Mouse (Mus musculus) liver, embryonic 16.5 days (tissue): Measurements from ENCODE around the gene Vmn2r81. TPM values are rescaled to one million over a fixed set of nuclear protein-coding genes. Genes with fewer than 3 reads are reported as not detected.
"Not testable (repeated sequence)": the region's sequence is repeated elsewhere in the genome, so short reads cannot be mapped to it uniquely, and the experiment has no call there.

Experiments used
- ATAC-seq: fragments of 200-750 bp; cut with Nextera tagmentation; 2 replicates; pipeline ENCODE4 v1.8.0; 2017; ENCODE audit warnings: low read depth, mild to moderate bottlenecking, moderate number of reproducible peaks, moderate library complexity
- H3K27ac ChIP-seq: fragments of 300-500 bp; sonication (generic); 2 replicates; pipeline ENCODE4 v1.5.1; 2014; ENCODE audit warnings: mild to moderate bottlenecking, low read length
- H3K27me3 ChIP-seq: fragments of 300-500 bp; sonication (generic); 2 replicates; pipeline ENCODE4 v1.6.1; 2014; ENCODE audit warnings: low read depth, low read length, mixed read lengths; ENCODE audit not compliant: control insufficient read depth, insufficient read depth
- H3K36me3 ChIP-seq: fragments of 300-500 bp; sonication (generic); 2 replicates; pipeline ENCODE4 v1.6.1; 2014; ENCODE audit warnings: mild to moderate bottlenecking; ENCODE audit not compliant: control insufficient read depth, insufficient read depth
- H3K4me1 ChIP-seq: fragments of 300-500 bp; sonication (generic); 2 replicates; pipeline ENCODE4 v1.6.1; 2014; ENCODE audit warnings: low read depth, low read length, mixed read lengths; ENCODE audit not compliant: control insufficient read depth
- H3K4me2 ChIP-seq: fragments of 300-500 bp; sonication (generic); 2 replicates; pipeline ENCODE4 v1.6.1; 2014; ENCODE audit warnings: low read depth, low read length, mixed read lengths
- H3K4me3 ChIP-seq: fragments of 300-500 bp; sonication (generic); 2 replicates; pipeline ENCODE4 v1.5.1; 2014; ENCODE audit warnings: low read depth, mild to moderate bottlenecking, low read length
- H3K9ac ChIP-seq: fragments of 300-500 bp; sonication (generic); 2 replicates; pipeline ENCODE4 v1.6.1; 2014; ENCODE audit warnings: low read depth, low read length
- H3K9me3 ChIP-seq: fragments of 300-500 bp; sonication (generic); replicated peaks from 2 replicates; pipeline ENCODE4 v1.6.1; 2016; ENCODE audit warnings: low read length; ENCODE audit not compliant: control insufficient read depth
- WGBS: fragments of 180-500 bp; shearing (Covaris S2); extraction: QIAGEN DNeasy Blood & Tissue Kit; methylation state at CpG from one replicate; pipeline ENCODE4 v1.1.7; 2014; ENCODE audit not compliant: insufficient replicate concordance; 5-methylcytosine and 5-hydroxymethylcytosine counted together
- polyA plus RNA-seq: library from polyadenylated mRNA; unstranded; fragments of >200 nt; fragmentation: Nextera tagmentation; extraction: Ambion mirVana; gene quantifications from 2 replicates; pipeline ENCODE4 v1.2.1, GENCODE M21; 2015

Gene Vmn2r81
- not detected in 2 replicates for polyA plus RNA-seq

GRCm38 (mm10) chr10:79247392-79247791 is at the start of gene Vmn2r81:
TSS of gene Vmn2r81 (plus strand) at chr10:79247692.
- H3K9ac ChIP-seq, H3K27me3 ChIP-seq, H3K9me3 ChIP-seq, ATAC-seq, H3K27ac ChIP-seq, H3K4me1 ChIP-seq, H3K4me3 ChIP-seq, H3K4me2 ChIP-seq, H3K36me3 ChIP-seq: not testable (repeated sequence)
- 39% methylated on average over 3 of the region's 3 CpGs for WGBS

- H3K27me3 ChIP-seq, ATAC-seq, H3K9me3 ChIP-seq, H3K4me1 ChIP-seq, H3K4me2 ChIP-seq, H3K4me3 ChIP-seq, H3K9ac ChIP-seq, H3K27ac ChIP-seq, H3K36me3 ChIP-seq: not testable (repeated sequence)
- 39% methylated on average over 1 of the region's 1 CpGs for WGBS
These were observed 47.5 kb upstream of the Vmn2r81 start for GRCm38 (mm10) chr10:79199973-79200372.

GRCm38 (mm10) chr10:79220432-79220831 is 27.1 kb upstream of the Vmn2r81 start:
- no peaks in the 10 kb centered on the region for H3K27me3 ChIP-seq
- H3K9ac ChIP-seq: no peak overlapping the region
- ATAC-seq: no peak
- no peak overlapping the region for H3K27ac ChIP-seq
- H3K9me3 ChIP-seq: no peaks in the 10 kb centered on the region
- H3K4me2 ChIP-seq: no peak overlapping the region
- H3K4me1 ChIP-seq: no peaks in the 10 kb centered on the region
- H3K36me3 ChIP-seq: no peaks in the 10 kb centered on the region
- H3K4me3 ChIP-seq: no peak overlapping the region

GRCm38 (mm10) chr10:79221606-79222005 is 25.9 kb upstream of the Vmn2r81 start:
- H3K36me3 ChIP-seq: no peaks in the 10 kb centered on the region
- H3K27ac ChIP-seq: no peak overlapping the region
- no peaks in the 10 kb centered on the region for H3K4me1 ChIP-seq
- ATAC-seq: no peak
- H3K9me3 ChIP-seq: no peaks in the 10 kb centered on the region
- H3K9ac ChIP-seq: no peak overlapping the region
- no peak overlapping the region for H3K4me3 ChIP-seq
- no peak overlapping the region for H3K4me2 ChIP-seq
- no peaks in the 10 kb centered on the region for H3K27me3 ChIP-seq

- no peaks in the 10 kb centered on the region for H3K36me3 ChIP-seq
- ATAC-seq: no peak
- no peaks in the 10 kb centered on the region for H3K4me1 ChIP-seq
- H3K9ac ChIP-seq: no peak overlapping the region
- no peak overlapping the region for H3K4me2 ChIP-seq
- WGBS: 62% methylated on average over 7 of the region's 7 CpGs
- no peaks in the 10 kb centered on the region for H3K9me3 ChIP-seq
- H3K27me3 ChIP-seq: no peaks in the 10 kb centered on the region
- no peak overlapping the region for H3K4me3 ChIP-seq
- no peak overlapping the region for H3K27ac ChIP-seq
These were observed 25.3 kb upstream of the Vmn2r81 start for GRCm38 (mm10) chr10:79222214-79222613.

- H3K36me3 ChIP-seq, H3K27me3 ChIP-seq, H3K9me3 ChIP-seq, H3K27ac ChIP-seq, H3K4me1 ChIP-seq, H3K4me3 ChIP-seq, ATAC-seq, H3K4me2 ChIP-seq, H3K9ac ChIP-seq: not testable (repeated sequence)
- 4% methylated on average over 16 of the region's 16 CpGs for WGBS
These were observed 74.7 kb downstream of the Vmn2r81 start for GRCm38 (mm10) chr10:79322033-79322736.

- no peak overlapping the region for H3K27ac ChIP-seq
- no peaks in the 10 kb centered on the region for H3K9me3 ChIP-seq
- H3K9ac ChIP-seq: no peak overlapping the region
- H3K27me3 ChIP-seq: no peaks in the 10 kb centered on the region
- H3K4me3 ChIP-seq: no peak overlapping the region
- no peak for ATAC-seq
- no peaks in the 10 kb centered on the region for H3K36me3 ChIP-seq
- H3K4me2 ChIP-seq: no peak overlapping the region
- H3K4me1 ChIP-seq: no peaks in the 10 kb centered on the region
These were observed 75.2 kb downstream of the Vmn2r81 start for GRCm38 (mm10) chr10:79322737-79323086.

Other genes starting within 250 kb of the Vmn2r81 start
- gene Olfr1351, start 235.2 kb upstream of the Vmn2r81 start, polyA plus RNA-seq: not detected in 2 replicates
- not detected in 2 replicates for gene Olfr57, start 219.0 kb upstream of the Vmn2r81 start, polyA plus RNA-seq
- 3.1 and 3.5 TPM in 2 replicates for gene 2610008E11Rik, start 150.1 kb upstream of the Vmn2r81 start, polyA plus RNA-seq
- not detected in 2 replicates for gene Vmn2r80, start 98.9 kb upstream of the Vmn2r81 start, polyA plus RNA-seq
- not detected in 2 replicates for gene Vmn2r82, start 108.8 kb downstream of the Vmn2r81 start, polyA plus RNA-seq
- not detected in 2 replicates for gene Vmn2r83, start 221.0 kb downstream of the Vmn2r81 start, polyA plus RNA-seq